Mouse (Mus musculus): ENCODE data around the gene Sub1. TPM values are rescaled to one million over a fixed set of nuclear protein-coding genes. Genes with fewer than 3 reads are reported as not detected.
A peak's percentile ranks its signal among the peaks of the same experiment; 100 is the strongest.

Sub1 gene
- total and polyA plus RNA-seq, 3 experiments, result 553 to 2,677 (median 1,927) TPM

DNA sequence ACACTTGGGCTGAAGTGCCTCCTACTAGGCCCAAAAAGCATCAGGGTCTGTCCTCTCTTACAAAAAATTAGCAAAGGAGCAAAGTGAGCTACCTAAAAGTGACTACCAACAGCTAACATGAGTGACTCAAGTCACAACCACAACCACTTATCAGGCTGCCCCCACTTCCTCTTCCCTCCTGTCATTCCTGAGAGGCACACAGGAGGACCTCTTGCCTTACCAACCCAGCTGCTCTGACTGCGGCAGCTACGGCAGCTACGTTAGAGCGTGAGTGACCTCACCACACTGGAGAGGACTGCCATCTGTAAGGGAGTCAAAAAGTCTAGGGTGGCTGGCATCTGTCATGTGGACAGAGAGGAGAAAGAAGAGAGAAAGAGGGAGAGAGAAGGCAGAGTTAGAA is 37.5 kb upstream of the Sub1 start (continued):
- no peak for TF ChIP-seq POLR2AphosphoS2 (IDR thresholded peaks at IDR 0.05; ENCODE audit: low read depth, low read length)
- TF ChIP-seq MAZ (IDR thresholded peaks at IDR 0.05; ENCODE audit: low read depth, low read length), result peak; percentile 75; the same call in 1 of the 2 replicates
- 0 out of 2 replicates have a peak, but pooled peaks have one; percentile 37 for TF ChIP-seq NELFE (IDR thresholded peaks at IDR 0.05; ENCODE audit: low read depth, low read length)
- TF ChIP-seq EP300 (IDR thresholded peaks at IDR 0.05; ENCODE audit: low read length), result peak; percentile 90
- TF ChIP-seq ZMIZ1 (IDR thresholded peaks at IDR 0.05; ENCODE audit: low read depth, low read length), result no peak
- peak; percentile 88 for TF ChIP-seq SIN3A (IDR thresholded peaks at IDR 0.05; ENCODE audit: low read length)
- TF ChIP-seq MXI1 (IDR thresholded peaks at IDR 0.05; ENCODE audit: low read depth, low read length), result no peak
- peak; percentile 68 for TF ChIP-seq CHD2 (IDR thresholded peaks at IDR 0.05; ENCODE audit: low read length)
- TF ChIP-seq JUN (IDR thresholded peaks at IDR 0.05; ENCODE audit: insufficient read depth, low read depth, low read length), result peak; percentile 49
- peak; percentile 78 for TF ChIP-seq TCF12 (IDR thresholded peaks at IDR 0.05; ENCODE audit: low read depth, low read length)
- TF ChIP-seq E2F4 (IDR thresholded peaks at IDR 0.05; ENCODE audit: insufficient replicate concordance, low read depth, low read length), result no peak

- in situ Hi-C loops (cut with MboI; ENCODE audit: low pct_ligation_motif_present, low pct_unique_long_range_greater_than_20kb, low sequenced_read_pairs) (no loop called here), dilution Hi-C loops (cut with MboI; ENCODE audit: extremely low pct_ligation_motif_present, extremely low pct_unique_long_range_greater_than_20kb, low sequenced_read_pairs) (no loop called here)
- no peak for TF ChIP-seq NRF1 (IDR thresholded peaks at IDR 0.05; ENCODE audit: low read depth, low read length)
- no peak for TF ChIP-seq RAD21 (IDR thresholded peaks at IDR 0.05; ENCODE audit: low read depth, low read length)
- no peak for TF ChIP-seq JUND (conservative IDR thresholded peaks at IDR 0.05; ENCODE audit: low read depth, low read length)
- TF ChIP-seq USF1 (IDR thresholded peaks at IDR 0.05; ENCODE audit: low read depth, low read length), result no peak
- H3K27ac ChIP-seq (ENCODE audit: insufficient read depth, low read depth), result no peak overlapping the region
- no peaks in the 10 kb centered on the region; the same call in 1 of the 2 replicates for H3K79me2 ChIP-seq (replicated peaks; ENCODE audit: control insufficient read depth, extremely low read depth, insufficient read depth, poor library complexity, severe bottlenecking)
- H3K36me3 ChIP-seq (replicated peaks in 1 of 2; ENCODE audit: control insufficient read depth in 1 of 2, insufficient read depth in 1 of 2, low read length in 1 of 2), result peaks cover 0 to 1% of the 10 kb centered on the region in 2 experiments
- DNase-seq (ENCODE audit: extremely low read depth), result no peak
- no peak overlapping the region for H3K4me3 ChIP-seq (replicated peaks in 1 of 3; ENCODE audit: low read depth in 2 of 3, low read length in 2 of 3, poor library complexity in 1 of 3)
- H3K4me2 ChIP-seq (ENCODE audit: insufficient read depth, low read depth, poor library complexity, severe bottlenecking), result no peak overlapping the region
- no peaks in the 10 kb centered on the region for H3K27me3 ChIP-seq (replicated peaks)
- no peak overlapping the region for H3K9ac ChIP-seq (ENCODE audit: insufficient read depth, low read depth)
- H3K4me1 ChIP-seq (ENCODE audit: control insufficient read depth in 1 of 2, insufficient read depth in 2 of 2), result peaks cover 19 to 78% of the 10 kb centered on the region in 2 experiments
- H3K9me3 ChIP-seq (replicated peaks; ENCODE audit: low read length), result peaks cover 5% of the 10 kb centered on the region
These were observed 36.4 kb upstream of the Sub1 start for GRCm38 (mm10) chr15:12033155-12033554.

DNA sequence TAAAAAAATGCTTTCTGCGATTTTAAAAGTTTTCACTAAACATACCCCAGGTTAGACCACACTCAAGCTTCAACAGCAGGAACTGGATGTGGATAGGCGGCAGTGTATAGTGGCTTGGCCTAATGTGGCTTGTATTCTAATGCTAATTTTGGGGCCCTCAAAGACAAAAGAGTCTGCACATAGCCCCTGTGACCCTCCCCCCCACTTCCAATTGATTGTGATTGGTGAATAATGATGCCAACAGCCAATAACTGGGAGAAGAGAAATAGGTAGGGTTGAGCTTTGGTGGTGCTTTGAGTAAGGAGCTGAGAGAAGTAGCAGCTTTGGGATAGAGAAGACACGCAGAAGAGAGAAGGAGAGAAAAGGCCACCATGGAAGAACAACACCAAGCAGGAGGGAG is 35.7 kb upstream of the Sub1 start:
- Histone ChIP-seq H3K9me3 (replicated peaks; ENCODE audit: low read length) (peaks cover 5% of the 10 kb centered on the region), H3K4me1 (ENCODE audit: control insufficient read depth in 1 of 2, insufficient read depth in 2 of 2) (peaks cover 18 to 78% of the 10 kb centered on the region in 2 experiments), H3K79me2 (replicated peaks; ENCODE audit: control insufficient read depth, extremely low read depth, insufficient read depth, poor library complexity, severe bottlenecking) (no peaks in the 10 kb centered on the region; the same call in 1 of the 2 replicates), H3K9ac (ENCODE audit: insufficient read depth, low read depth) (no peak overlapping the region), H3K4me3 (replicated peaks in 1 of 3; ENCODE audit: low read depth in 2 of 3, low read length in 2 of 3, poor library complexity in 1 of 3) (no peak overlapping the region), H3K27ac (ENCODE audit: insufficient read depth, low read depth) (no peak overlapping the region), H3K36me3 (replicated peaks in 1 of 2; ENCODE audit: control insufficient read depth in 1 of 2, insufficient read depth in 1 of 2, low read length in 1 of 2) (peaks cover 0 to 1% of the 10 kb centered on the region in 2 experiments), H3K4me2 (ENCODE audit: insufficient read depth, low read depth, poor library complexity, severe bottlenecking) (no peak overlapping the region), H3K27me3 (replicated peaks) (no peaks in the 10 kb centered on the region)
- DNase-seq (ENCODE audit: extremely low read depth), result no peak
- TF ChIP-seq CHD2 (IDR thresholded peaks at IDR 0.05; ENCODE audit: low read length), result no peak
- no peak for TF ChIP-seq CTCF (conservative IDR thresholded peaks at IDR 0.05 in 1 of 2, IDR thresholded peaks at IDR 0.05 in 1 of 2; ENCODE audit: low read depth in 2 of 2, low read length in 2 of 2)
- in situ Hi-C loops (cut with MboI; ENCODE audit: low pct_ligation_motif_present, low pct_unique_long_range_greater_than_20kb, low sequenced_read_pairs), result no loop called here
- dilution Hi-C loops (cut with MboI; ENCODE audit: extremely low pct_ligation_motif_present, extremely low pct_unique_long_range_greater_than_20kb, low sequenced_read_pairs), result no loop called here
